Mouse (Mus musculus): ENCODE measurements at regions not wholly inside any gene's neighbourhood (a gene's known extent, or its start where the extent isn't known, plus 50 kb on each side); places are given as distances from the start of the nearest gene placed in this dataset.

- TF ChIP-seq E2F4 (IDR thresholded peaks at IDR 0.05; ENCODE audit: borderline replicate concordance, low read depth, low read length) = no peak
- no peak for TF ChIP-seq CTCF (IDR thresholded peaks at IDR 0.05 in 2 of 3, conservative IDR thresholded peaks at IDR 0.05 in 1 of 3; ENCODE audit: control insufficient read depth in 1 of 3, insufficient read depth in 1 of 3, low read depth in 2 of 3, low read length in 3 of 3, poor library complexity in 1 of 3, severe bottlenecking in 1 of 3)
- TF ChIP-seq GABPA (IDR thresholded peaks at IDR 0.05; ENCODE audit: low read depth, low read length) = no peak
- no peak for TF ChIP-seq RCOR1 (IDR thresholded peaks at IDR 0.05; ENCODE audit: low read depth, low read length)
- TF ChIP-seq ZKSCAN1 (IDR thresholded peaks at IDR 0.05; ENCODE audit: low read depth, low read length) = no peak
- no peak for TF ChIP-seq SMC3 (IDR thresholded peaks at IDR 0.05; ENCODE audit: low read depth, low read length)
- no peak for TF ChIP-seq NRF1 (IDR thresholded peaks at IDR 0.05; ENCODE audit: insufficient read depth, low read depth, low read length, poor library complexity, severe bottlenecking)
- TF ChIP-seq KAT2A (conservative IDR thresholded peaks at IDR 0.05; ENCODE audit: low read depth, low read length) = no peak
- TF ChIP-seq MAZ (IDR thresholded peaks at IDR 0.05; ENCODE audit: low read depth, low read length) = no peak
- TF ChIP-seq MYB (IDR thresholded peaks at IDR 0.05; ENCODE audit: low read depth, low read length) = no peak
- TF ChIP-seq ZC3H11A (IDR thresholded peaks at IDR 0.05; ENCODE audit: low read depth, low read length) = no peak
- TF ChIP-seq TBP (IDR thresholded peaks at IDR 0.05; ENCODE audit: low read depth, low read length) = no peak
Observed at GRCm38 (mm10) chr11:22437851-22438215, 74.1 kb upstream of the Tmem17 start.

Data from MEL (cell line).